Mouse (Mus musculus): ENCODE measurements around the gene Dhx37. TPM values are rescaled to one million over a fixed set of nuclear protein-coding genes. Genes with fewer than 3 reads are reported as not detected.

Gene Dhx37
- polyA plus RNA-seq, 1 experiment from 2014 or later = 13.3 TPM

GRCm38 (mm10) chr5:125465701-125466106 is 31.8 kb upstream of the Dhx37 start:
- no peak overlapping the region for H3K27ac ChIP-seq (ENCODE audit: low read depth)

GRCm38 (mm10) chr5:125465192-125465591 is 31.3 kb upstream of the Dhx37 start:
- H3K9ac ChIP-seq = no peak overlapping the region
- peak; percentile 18 for ATAC-seq (ENCODE audit: insufficient read depth)
- H3K4me2 ChIP-seq = peak overlapping the region; percentile 65
- WGBS = 33% methylated on average over 7 of the region's 7 CpGs
- H3K4me3 ChIP-seq (ENCODE audit: low read depth, low read length) = peak overlapping the region; percentile 35; the same call in 1 of the 2 replicates
- 0 out of 2 replicates have a peak, but pooled peaks cover 3% of the 10 kb centered on the region for H3K4me1 ChIP-seq (ENCODE audit: insufficient read depth)
- H3K9me3 ChIP-seq (ENCODE audit: low read depth, low read length) = no peaks in the 10 kb centered on the region
- peak overlapping the region; percentile 19; the same call in 1 of the 2 replicates for H3K27ac ChIP-seq (ENCODE audit: low read depth)
- no peak for TF ChIP-seq CTCF (IDR thresholded peaks at IDR 0.05; ENCODE audit: low read depth)
- no peaks in the 10 kb centered on the region for H3K36me3 ChIP-seq (ENCODE audit: insufficient read depth)
- no peak for DNase-seq
- no peaks in the 10 kb centered on the region for H3K27me3 ChIP-seq (ENCODE audit: insufficient read depth, low read length)

More at GRCm38 (mm10) chr5:125465701-125466106, 31.8 kb upstream of the Dhx37 start:
- TF ChIP-seq CTCF (IDR thresholded peaks at IDR 0.05; ENCODE audit: low read depth) = peak; percentile 10; the same call in 1 of the 2 replicates
- Histone ChIP-seq H3K9me3 (ENCODE audit: low read depth, low read length) (no peaks in the 10 kb centered on the region), H3K4me2 (peak overlapping the region; percentile 65), H3K36me3 (ENCODE audit: insufficient read depth) (no peaks in the 10 kb centered on the region), H3K27me3 (ENCODE audit: insufficient read depth, low read length) (no peaks in the 10 kb centered on the region), H3K4me1 (ENCODE audit: insufficient read depth) (0 out of 2 replicates have a peak, but pooled peaks cover 3% of the 10 kb centered on the region), H3K4me3 (ENCODE audit: low read depth, low read length) (peak overlapping the region; percentile 35), H3K9ac (peak overlapping the region; percentile 25; the same call in 1 of the 2 replicates)
- under 1% methylated on average over 25 of the region's 25 CpGs for whole genome bisulfite sequencing
- DNase-seq (peak; percentile 99), ATAC-seq (ENCODE audit: insufficient read depth) (peak; percentile 100)

- Histone ChIP-seq H3K9ac (no peak overlapping the region), H3K36me3 (ENCODE audit: insufficient read depth) (peaks cover 10% of the 10 kb centered on the region; the same call in 1 of the 2 replicates), H3K27ac (ENCODE audit: low read depth) (no peak overlapping the region), H3K27me3 (ENCODE audit: insufficient read depth, low read length) (no peaks in the 10 kb centered on the region), H3K9me3 (ENCODE audit: low read depth, low read length) (no peaks in the 10 kb centered on the region), H3K4me3 (ENCODE audit: low read depth, low read length) (no peak overlapping the region), H3K4me2 (no peak overlapping the region), H3K4me1 (ENCODE audit: insufficient read depth) (0 out of 2 replicates have a peak, but pooled peaks cover 3% of the 10 kb centered on the region)
- DNase-seq (peak; percentile 60), ATAC-seq (ENCODE audit: insufficient read depth) (no peak)
- peak; percentile 54 for TF ChIP-seq CTCF (IDR thresholded peaks at IDR 0.05; ENCODE audit: low read depth)
- WGBS = 52% methylated on average over 10 of the region's 10 CpGs
Observed at GRCm38 (mm10) chr5:125461868-125462445, 28.0 kb upstream of the Dhx37 start.

GRCm38 (mm10) chr5:125460574-125460973 is 26.7 kb upstream of the Dhx37 start:
- ATAC-seq (ENCODE audit: insufficient read depth) (no peak), DNase-seq (no peak)
- Histone ChIP-seq H3K9ac (no peak overlapping the region), H3K27me3 (ENCODE audit: insufficient read depth, low read length) (no peaks in the 10 kb centered on the region), H3K4me3 (ENCODE audit: low read depth, low read length) (no peak overlapping the region), H3K36me3 (ENCODE audit: insufficient read depth) (peaks cover 18% of the 10 kb centered on the region; the same call in 1 of the 2 replicates), H3K4me2 (no peak overlapping the region), H3K27ac (ENCODE audit: low read depth) (no peak overlapping the region), H3K9me3 (ENCODE audit: low read depth, low read length) (no peaks in the 10 kb centered on the region), H3K4me1 (ENCODE audit: insufficient read depth) (0 out of 2 replicates have a peak, but pooled peaks cover 3% of the 10 kb centered on the region)
- WGBS = 73% methylated on average over 3 of the region's 3 CpGs
- 0 out of 2 replicates have a peak, but pooled peaks have one; percentile 8 for TF ChIP-seq CTCF (IDR thresholded peaks at IDR 0.05; ENCODE audit: low read depth)

- no peaks in the 10 kb centered on the region for H3K27me3 ChIP-seq (ENCODE audit: insufficient read depth, low read length)
- 82% methylated on average over 6 of the region's 6 CpGs for WGBS
- ATAC-seq (ENCODE audit: insufficient read depth) = no peak
- DNase-seq = no peak
- H3K4me2 ChIP-seq = no peak overlapping the region
- no peak overlapping the region for H3K9ac ChIP-seq
- no peaks in the 10 kb centered on the region for H3K4me1 ChIP-seq (ENCODE audit: insufficient read depth)
- H3K4me3 ChIP-seq (ENCODE audit: low read depth, low read length) = no peak overlapping the region
- no peak for TF ChIP-seq CTCF (IDR thresholded peaks at IDR 0.05; ENCODE audit: low read depth)
- H3K9me3 ChIP-seq (ENCODE audit: low read depth, low read length) = no peaks in the 10 kb centered on the region
- H3K36me3 ChIP-seq (ENCODE audit: insufficient read depth) = peaks cover 40% of the 10 kb centered on the region
- H3K27ac ChIP-seq (ENCODE audit: low read depth) = no peak overlapping the region
Observed at GRCm38 (mm10) chr5:125457538-125457937, 23.6 kb upstream of the Dhx37 start.

- no peak for TF ChIP-seq CTCF (IDR thresholded peaks at IDR 0.05; ENCODE audit: low read depth)
- H3K36me3 ChIP-seq (ENCODE audit: insufficient read depth) = peaks cover 46% of the 10 kb centered on the region
Observed at GRCm38 (mm10) chr5:125456100-125456499, 22.2 kb upstream of the Dhx37 start.

GRCm38 (mm10) chr5:125452573-125452972 is 18.7 kb upstream of the Dhx37 start:
- DNase-seq = no peak
- Histone ChIP-seq H3K4me3 (ENCODE audit: low read depth, low read length) (no peak overlapping the region), H3K36me3 (ENCODE audit: insufficient read depth) (peaks cover 37% of the 10 kb centered on the region), H3K4me1 (ENCODE audit: insufficient read depth) (no peaks in the 10 kb centered on the region), H3K9ac (no peak overlapping the region), H3K27me3 (ENCODE audit: insufficient read depth, low read length) (no peaks in the 10 kb centered on the region), H3K27ac (ENCODE audit: low read depth) (no peak overlapping the region), H3K4me2 (no peak overlapping the region), H3K9me3 (ENCODE audit: low read depth, low read length) (no peaks in the 10 kb centered on the region)
- ATAC-seq (ENCODE audit: insufficient read depth) = no peak
- no peak for TF ChIP-seq CTCF (IDR thresholded peaks at IDR 0.05; ENCODE audit: low read depth)
- WGBS = 81% methylated on average over 9 of the region's 9 CpGs

More at GRCm38 (mm10) chr5:125456100-125456499, 22.2 kb upstream of the Dhx37 start:
- WGBS = 86% methylated on average over 6 of the region's 6 CpGs
- H3K4me3 ChIP-seq (ENCODE audit: low read depth, low read length) = no peak overlapping the region
- no peak for ATAC-seq (ENCODE audit: insufficient read depth)
- no peaks in the 10 kb centered on the region for H3K4me1 ChIP-seq (ENCODE audit: insufficient read depth)
- H3K9ac ChIP-seq = no peak overlapping the region
- DNase-seq = no peak
- H3K27ac ChIP-seq (ENCODE audit: low read depth) = no peak overlapping the region
- no peaks in the 10 kb centered on the region for H3K27me3 ChIP-seq (ENCODE audit: insufficient read depth, low read length)
- no peaks in the 10 kb centered on the region for H3K9me3 ChIP-seq (ENCODE audit: low read depth, low read length)
- no peak overlapping the region for H3K4me2 ChIP-seq

Data from lung, embryonic 14.5 days (tissue).